Mouse (Mus musculus) left cerebral cortex, postnatal 14 days (tissue): ENCODE data around the gene Plekhg6. TPM values are rescaled to one million over a fixed set of nuclear protein-coding genes. Genes with fewer than 3 reads are reported as not detected.

Experiments
- DNase-seq, 2 experiments: peaks; one replicate each; pipeline ENCODE4 v3.0.0; 2021 to 2022; ENCODE audit warnings: low spot score in 2 of 2, mixed read lengths in 1 of 2
- intact Hi-C: fragments of 180-260 bp; cut with DNase I; formaldehyde crosslinking; loops from one replicate; pipeline ENCODE4 v1.15.1; 2025
- long read RNA-seq, 2 experiments: library from polyadenylated mRNA; stranded (forward); transcript quantifications; one replicate each; pipeline ENCODE4 v2.0.0; 2021
- total RNA-seq, 2 experiments: library from RNA; stranded (reverse); gene quantifications; 2 replicates each; pipeline ENCODE4 v1.2.3; 2021

Plekhg6 gene
- total RNA-seq, result under 1 TPM; 0.13 to 0.30 TPM
- long read RNA-seq, experiment 1, result 0 reads
- long read RNA-seq, experiment 2, result 0 reads

GRCm38 (mm10) chr6:125380372-125381360, at the start of gene Plekhg6:
TSS of gene Plekhg6 (minus strand) at chr6:125380793.
- intact Hi-C loops, result no loop called here
- DNase-seq, result no peak

GRCm38 (mm10) chr6:125429741-125430140, 49.1 kb upstream of the Plekhg6 start:
- intact Hi-C loops, result no loop called here
- no peak for DNase-seq

- intact Hi-C loops, result loop anchor here (2.0 kb wide), 1 partner anchor 72 kb away; no protein-coding TSS in a partner anchor
- peak; percentile 77 to 78 for DNase-seq
Measured at GRCm38 (mm10) chr6:125426383-125427360, 46.1 kb upstream of the Plekhg6 start.

GRCm38 (mm10) chr6:125425205-125426090, 44.9 kb upstream of the Plekhg6 start:
- DNase-seq, result no peak
- intact Hi-C loops, result loop anchor here (2.0 kb wide), 1 partner anchor 73 kb away; no protein-coding TSS in a partner anchor

GRCm38 (mm10) chr6:125424156-125424555, 43.6 kb upstream of the Plekhg6 start:
- DNase-seq, result no peak
- intact Hi-C loops, result no loop called here

GRCm38 (mm10) chr6:125423507-125423906, 42.9 kb upstream of the Plekhg6 start:
- no peak for DNase-seq
- intact Hi-C loops, result no loop called here

GRCm38 (mm10) chr6:125423099-125423498, 42.5 kb upstream of the Plekhg6 start:
- intact Hi-C loops, result no loop called here
- no peak for DNase-seq

- intact Hi-C loops, result no loop called here
- DNase-seq, result peak in 1 of 2 experiments; percentile 21
Measured at GRCm38 (mm10) chr6:125422051-125422822, 41.6 kb upstream of the Plekhg6 start.

- DNase-seq, result no peak
- intact Hi-C loops, result no loop called here
Measured at GRCm38 (mm10) chr6:125420458-125421063, 40.0 kb upstream of the Plekhg6 start.

GRCm38 (mm10) chr6:125418744-125419143, 38.2 kb upstream of the Plekhg6 start:
- peak; percentile 75 to 79 for DNase-seq
- intact Hi-C loops, result loop anchor here (2.0 kb wide), 1 partner anchor 182 kb away; no protein-coding TSS in a partner anchor

GRCm38 (mm10) chr6:125413326-125413725, 32.7 kb upstream of the Plekhg6 start:
- intact Hi-C loops, result no loop called here
- DNase-seq, result no peak

GRCm38 (mm10) chr6:125411661-125412060, 31.1 kb upstream of the Plekhg6 start:
- DNase-seq, result no peak
- intact Hi-C loops, result no loop called here

- intact Hi-C loops, result no loop called here
Measured at GRCm38 (mm10) chr6:125410995-125411547, 30.5 kb upstream of the Plekhg6 start.

GRCm38 (mm10) chr6:125410551-125410950, 30.0 kb upstream of the Plekhg6 start:
- intact Hi-C loops, result no loop called here
- DNase-seq, result no peak

More at GRCm38 (mm10) chr6:125410995-125411547, 30.5 kb upstream of the Plekhg6 start:
- no peak for DNase-seq

- intact Hi-C loops, result no loop called here
Measured at GRCm38 (mm10) chr6:125407657-125408056, 27.1 kb upstream of the Plekhg6 start.

GRCm38 (mm10) chr6:125407224-125407623, 26.6 kb upstream of the Plekhg6 start:
- intact Hi-C loops, result no loop called here
- DNase-seq, result no peak

More at GRCm38 (mm10) chr6:125407657-125408056, 27.1 kb upstream of the Plekhg6 start:
- DNase-seq, result no peak
